Mouse (Mus musculus): ENCODE data around the gene Kcnj1.

Gene Kcnj1

DNA sequence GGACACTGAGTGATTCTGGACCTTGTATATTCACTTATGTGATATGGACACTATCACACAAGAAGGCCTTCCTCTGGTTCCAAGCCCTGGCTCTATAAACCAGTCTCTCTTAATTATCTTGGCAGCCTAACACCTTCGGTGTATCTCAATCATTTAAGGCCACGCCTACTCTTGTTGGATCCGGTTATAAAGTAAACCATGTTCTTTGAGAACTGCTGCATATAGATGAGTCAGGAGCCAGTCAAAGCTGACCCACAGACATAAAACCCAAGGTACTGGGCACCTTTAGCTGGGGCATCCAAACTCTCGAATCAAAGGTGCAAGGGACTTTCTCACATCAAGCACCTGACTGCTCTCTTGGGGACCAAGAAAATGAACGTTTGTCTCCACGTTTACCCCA, at the start of gene Kcnj1:
TSS of gene Kcnj1 (plus strand) at position 292 of the 400 bp plus-strand sequence.
- in situ Hi-C loops (cut with MseI, MboI) = no loop called here

GRCm38 (mm10) chr9:32323610-32324009, 48.7 kb upstream of the Kcnj1 start:
- in situ Hi-C loops (cut with MseI, MboI) = no loop called here

GRCm38 (mm10) chr9:32328777-32329176, 43.5 kb upstream of the Kcnj1 start:
- in situ Hi-C loops (cut with MseI, MboI) = no loop called here

DNA sequence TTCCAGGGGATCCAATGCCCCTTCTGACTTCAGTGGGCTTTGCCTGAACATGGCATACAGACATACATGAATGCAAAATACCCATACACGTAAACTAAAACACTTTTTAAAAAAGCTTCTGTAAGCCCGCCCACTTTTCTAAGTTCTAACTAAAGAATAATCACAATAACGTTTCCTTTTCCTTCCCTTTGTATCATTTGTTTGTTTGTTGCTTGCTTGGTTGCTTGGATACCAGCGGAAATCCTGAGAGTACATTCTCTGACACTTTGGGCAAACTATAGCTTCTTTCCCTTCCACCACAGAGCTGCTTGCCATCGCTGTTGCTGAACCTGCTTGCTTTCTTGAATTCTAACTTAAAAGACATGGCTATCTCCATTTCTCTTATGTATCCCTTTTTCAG, 41.1 kb upstream of the Kcnj1 start:
- in situ Hi-C loops (cut with MseI, MboI) = no loop called here

DNA sequence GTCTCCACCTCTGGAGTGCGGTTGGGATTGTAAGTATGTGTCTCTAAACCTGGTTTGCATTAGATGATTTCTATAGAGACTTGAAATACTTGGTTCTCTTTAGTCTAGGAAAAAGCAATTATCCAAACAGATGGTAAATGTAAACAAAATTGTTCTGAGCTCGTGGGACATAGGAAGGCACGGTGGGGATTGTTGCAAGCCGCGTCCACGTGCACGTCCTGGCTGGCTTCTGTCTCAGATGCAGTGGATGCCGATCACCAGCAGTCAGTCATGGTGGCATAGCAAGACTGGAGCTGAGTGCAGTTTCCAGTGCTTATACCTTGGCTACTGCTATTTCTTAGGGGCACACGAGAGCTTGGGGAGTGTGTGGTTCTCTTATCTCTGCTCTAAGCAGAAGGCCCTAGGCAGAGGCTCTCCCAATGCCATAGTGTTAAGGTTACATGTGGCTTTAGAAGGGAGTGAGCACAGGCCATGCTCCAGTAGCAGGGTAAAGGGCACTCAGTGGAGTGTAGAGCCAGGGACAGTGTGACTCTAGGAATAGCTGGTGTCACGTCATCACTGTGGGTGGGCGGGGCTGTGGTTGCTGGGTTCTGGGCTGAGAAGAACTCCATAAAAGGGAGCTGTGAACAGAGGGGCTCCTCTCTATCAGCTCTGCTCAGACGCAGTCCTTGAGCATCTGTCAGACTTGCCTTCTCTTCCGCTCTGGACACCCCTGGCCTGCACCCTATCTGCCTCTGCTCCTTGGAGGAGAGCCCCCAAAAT, 36.7 kb upstream of the Kcnj1 start:
- in situ Hi-C loops (cut with MseI, MboI) = no loop called here

GRCm38 (mm10) chr9:32340831-32341230, 31.5 kb upstream of the Kcnj1 start:
- in situ Hi-C loops (cut with MseI, MboI) = no loop called here

- in situ Hi-C loops (cut with MseI, MboI) = no loop called here
Measured at GRCm38 (mm10) chr9:32342929-32343328, 29.4 kb upstream of the Kcnj1 start.

- in situ Hi-C loops (cut with MseI, MboI) = no loop called here
Measured at GRCm38 (mm10) chr9:32344051-32344450, 28.2 kb upstream of the Kcnj1 start, which contains the start of gene Kcnj5. Kcnj5 (minus strand) TSS chr9:32344350.

- in situ Hi-C loops (cut with MseI, MboI) = no loop called here
Measured at GRCm38 (mm10) chr9:32344489-32344888, 27.8 kb upstream of the Kcnj1 start.

DNA sequence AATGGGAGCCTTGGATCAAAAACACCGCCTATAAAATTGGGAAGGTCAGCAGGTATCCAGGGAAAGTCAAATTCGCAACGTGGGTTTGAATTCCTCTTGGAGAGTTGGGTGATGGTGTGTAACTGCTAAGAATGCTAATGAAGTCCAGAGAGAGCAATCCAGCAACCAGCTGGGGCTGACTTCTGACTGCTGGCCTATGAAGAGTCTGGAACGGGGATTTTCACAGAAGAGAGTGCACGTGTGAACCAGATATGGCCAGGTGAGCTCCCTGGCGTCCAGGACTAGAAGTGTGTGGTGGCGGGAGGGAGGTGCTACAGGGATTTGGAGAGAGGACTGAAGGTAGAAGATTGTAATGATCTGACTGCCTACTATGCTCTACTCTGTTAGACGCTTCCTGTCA, 24.2 kb upstream of the Kcnj1 start:
- in situ Hi-C loops (cut with MseI, MboI) = loop anchor here (5.0 kb wide), 2 partner anchors 66 to 76 kb away; no protein-coding TSS in a partner anchor

DNA sequence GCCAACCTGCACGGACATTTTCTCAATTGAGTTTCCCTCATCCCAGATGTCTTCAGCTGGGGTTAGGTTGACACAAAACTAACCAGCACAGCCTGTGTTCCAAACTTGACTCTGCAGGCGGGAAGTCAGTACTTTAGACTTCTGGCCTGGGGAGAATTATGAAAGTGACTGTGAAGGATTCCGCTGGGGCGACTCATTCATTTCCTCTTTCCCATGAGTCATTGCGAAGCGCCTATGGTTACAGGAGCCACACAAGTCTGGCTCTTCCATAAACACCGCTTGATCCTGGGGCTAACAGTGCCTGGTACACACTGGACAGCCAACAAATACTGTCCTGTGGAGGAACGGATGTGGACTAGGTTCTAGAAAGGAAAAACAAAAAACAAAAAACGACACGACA, 22.9 kb upstream of the Kcnj1 start:
- in situ Hi-C loops (cut with MseI, MboI) = loop anchor here (5.0 kb wide), 2 partner anchors 67 to 77 kb away; no protein-coding TSS in a partner anchor

DNA sequence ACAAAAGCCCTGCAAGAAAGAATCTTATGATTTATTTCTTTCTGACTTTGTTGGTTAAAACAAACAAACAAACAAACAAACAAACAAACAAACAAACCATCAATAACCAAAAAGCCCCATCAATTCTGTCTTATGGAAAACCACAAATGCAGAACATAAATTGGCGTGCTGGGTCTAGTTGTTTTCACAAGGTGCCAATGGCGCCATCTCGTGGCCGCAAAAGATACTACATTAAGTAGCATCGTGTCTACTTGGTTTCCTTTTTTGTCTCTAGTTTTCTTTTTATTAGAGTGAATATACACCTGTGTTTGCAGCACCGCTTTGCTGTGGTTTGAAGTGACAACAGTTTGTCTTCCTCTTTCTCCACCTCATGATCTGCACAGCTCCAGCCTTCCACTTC, 22.0 kb upstream of the Kcnj1 start:
- in situ Hi-C loops (cut with MseI, MboI) = no loop called here

- in situ Hi-C loops (cut with MseI, MboI) = no loop called here
Measured at GRCm38 (mm10) chr9:32360770-32361169, 11.5 kb upstream of the Kcnj1 start.

GRCm38 (mm10) chr9:32368812-32369211, 3.5 kb upstream of the Kcnj1 start:
- in situ Hi-C loops (cut with MseI, MboI) = no loop called here

DNA sequence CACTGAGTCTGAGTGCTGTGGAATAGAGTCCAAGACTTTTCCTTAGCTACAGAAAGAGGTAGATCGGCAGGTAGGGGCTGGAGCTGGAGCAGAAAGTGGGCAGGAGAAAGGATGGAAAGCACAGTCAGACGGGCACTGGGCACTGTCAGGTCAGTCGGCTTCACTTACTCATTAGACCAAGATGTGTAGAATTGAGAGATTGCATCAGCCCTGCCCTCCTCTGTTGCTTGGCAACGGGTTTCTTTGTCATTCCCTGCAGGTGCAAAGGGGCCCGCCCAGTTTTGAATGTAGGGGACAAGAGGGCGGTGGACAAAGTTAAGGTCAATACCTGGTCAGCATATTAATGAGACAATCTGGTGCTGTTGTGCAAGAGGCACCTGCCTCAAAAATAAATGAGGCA, 2.9 kb upstream of the Kcnj1 start:
- in situ Hi-C loops (cut with MseI, MboI) = no loop called here

DNA sequence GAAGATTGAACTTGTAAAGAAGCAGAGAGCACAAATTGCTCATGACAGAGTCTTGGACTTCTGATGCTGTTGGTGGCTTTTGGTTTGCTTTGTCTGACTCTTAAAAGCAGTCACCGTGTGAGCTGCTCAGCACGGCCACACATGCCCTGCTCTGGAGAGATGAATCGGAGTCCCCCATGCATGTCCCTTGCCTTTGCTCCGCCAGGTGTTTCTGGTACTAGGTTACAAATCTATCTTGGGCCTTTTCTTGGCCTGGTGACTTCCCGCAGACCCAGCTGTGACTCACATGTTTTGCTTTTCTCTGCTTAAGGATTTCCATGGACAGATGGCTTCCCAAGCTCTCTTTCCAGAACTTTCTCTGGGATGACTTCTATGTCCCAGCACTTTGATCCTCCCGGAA, 1.4 kb downstream of the Kcnj1 start:
- in situ Hi-C loops (cut with MseI, MboI) = no loop called here

DNA sequence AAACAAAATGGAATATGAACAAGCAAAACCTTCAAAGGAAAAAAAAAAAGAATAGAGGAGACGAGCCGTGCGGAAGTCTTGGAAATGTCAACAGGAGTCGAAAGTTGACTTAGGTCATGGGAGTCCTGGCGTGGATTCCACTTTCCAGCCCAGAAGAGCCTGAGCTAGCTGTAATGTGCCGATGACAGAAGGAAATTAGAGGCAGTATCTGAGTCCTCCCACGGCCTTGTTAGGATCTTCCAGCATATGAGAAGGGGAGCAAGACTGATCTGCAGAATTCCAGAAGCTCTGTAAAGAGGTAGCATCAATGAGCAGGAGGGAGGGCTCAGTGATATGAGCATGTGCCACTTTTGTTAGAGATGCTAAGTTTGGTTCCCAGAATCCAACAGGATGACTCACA, 3.7 kb downstream of the Kcnj1 start:
- in situ Hi-C loops (cut with MseI, MboI) = no loop called here

DNA sequence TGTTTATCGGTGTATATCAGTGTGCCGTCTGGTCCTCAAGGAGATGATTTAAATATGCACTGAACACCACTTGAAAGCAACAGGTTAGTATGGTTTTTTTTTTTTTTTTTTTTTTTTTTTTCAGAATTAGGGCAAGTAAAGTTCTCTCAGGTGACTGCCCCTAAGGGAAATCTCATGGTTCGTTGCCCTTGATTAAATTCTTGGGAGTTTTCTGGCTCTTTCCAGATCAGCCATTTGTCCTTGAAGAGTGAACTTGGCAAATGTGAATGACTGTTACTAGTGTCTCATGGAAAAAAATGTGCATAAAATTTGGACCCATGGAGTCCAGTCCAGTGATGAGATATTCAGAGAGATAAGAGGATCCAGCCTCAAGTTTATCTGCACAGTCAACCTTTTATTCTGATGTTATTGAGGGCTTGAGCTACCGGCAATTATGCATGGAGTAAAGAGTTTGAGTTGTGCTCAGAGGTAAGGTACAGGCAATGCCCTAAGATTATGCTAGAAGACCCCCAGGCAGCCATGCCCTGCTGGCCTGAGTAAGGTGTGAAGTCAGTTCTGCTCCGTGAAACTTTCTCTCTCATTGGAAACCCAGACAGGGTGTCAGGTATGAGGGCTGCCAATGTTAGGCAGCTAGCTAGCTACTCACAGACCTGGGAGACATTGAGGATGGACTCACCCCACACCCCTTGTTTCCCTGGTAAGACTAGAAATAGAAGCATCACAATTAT, 4.7 kb downstream of the Kcnj1 start:
- in situ Hi-C loops (cut with MseI, MboI) = no loop called here

GRCm38 (mm10) chr9:32384906-32385305, 12.6 kb downstream of the Kcnj1 start:
- in situ Hi-C loops (cut with MseI, MboI) = no loop called here

DNA sequence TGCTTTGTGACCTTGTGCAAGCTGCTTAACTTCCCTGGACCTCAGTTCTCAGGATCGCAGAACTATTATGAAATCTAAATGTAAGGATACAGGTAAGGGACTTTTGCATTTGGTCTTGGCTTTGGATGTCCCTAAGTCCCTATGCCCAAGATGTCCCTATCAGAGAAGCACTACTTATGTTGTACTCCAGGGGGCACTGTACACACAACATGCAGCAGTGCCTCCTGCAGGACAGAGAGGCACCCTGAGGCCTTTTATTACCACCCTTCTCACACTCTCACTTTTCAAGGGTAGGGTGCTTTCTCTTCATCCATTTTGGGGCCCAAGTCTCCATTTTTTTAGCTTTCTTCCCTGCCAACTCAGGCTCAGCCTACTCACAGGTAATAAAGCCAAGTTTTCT, 15.8 kb downstream of the Kcnj1 start:
- in situ Hi-C loops (cut with MseI, MboI) = no loop called here

DNA sequence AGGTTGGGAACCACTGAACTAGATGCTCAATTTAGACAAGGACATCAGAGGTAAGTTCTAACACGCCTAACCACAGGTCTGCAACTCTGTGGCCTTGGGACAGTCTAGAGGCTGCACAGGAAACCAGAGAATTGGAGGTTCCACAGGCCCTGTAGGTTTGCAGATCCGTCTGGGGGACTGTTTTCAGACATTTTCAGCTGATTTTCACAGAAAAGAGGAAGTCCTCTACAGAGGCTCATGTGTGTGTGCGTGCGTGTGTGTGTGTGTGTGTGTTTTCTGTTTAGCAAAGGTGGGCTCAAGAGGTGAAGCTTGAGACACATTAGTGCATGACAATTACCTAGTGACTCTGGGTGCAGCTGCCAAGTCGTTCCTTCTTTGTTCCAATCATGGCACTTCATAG, 18.8 kb downstream of the Kcnj1 start:
- in situ Hi-C loops (cut with MseI, MboI) = no loop called here

DNA sequence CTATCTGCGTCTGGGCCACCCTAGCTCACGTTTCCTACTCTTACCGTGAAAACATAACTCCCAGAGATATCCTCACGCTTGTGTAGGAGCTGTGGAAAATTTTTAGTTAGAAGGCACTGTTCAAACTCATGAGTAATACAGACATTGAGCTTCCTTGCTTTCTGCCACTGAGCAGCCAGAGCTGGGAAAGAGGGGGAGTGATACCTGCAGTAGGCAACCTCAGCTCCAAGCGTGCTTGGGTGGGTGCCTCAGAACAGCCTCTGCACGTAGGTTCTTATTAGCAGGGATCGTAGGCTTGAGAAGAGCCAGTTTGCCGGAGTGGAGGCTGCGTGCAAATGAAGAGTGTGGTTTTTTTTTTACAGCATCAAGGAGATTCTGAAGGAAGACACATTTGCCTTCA, 19.4 kb downstream of the Kcnj1 start:
- in situ Hi-C loops (cut with MseI, MboI) = no loop called here

DNA sequence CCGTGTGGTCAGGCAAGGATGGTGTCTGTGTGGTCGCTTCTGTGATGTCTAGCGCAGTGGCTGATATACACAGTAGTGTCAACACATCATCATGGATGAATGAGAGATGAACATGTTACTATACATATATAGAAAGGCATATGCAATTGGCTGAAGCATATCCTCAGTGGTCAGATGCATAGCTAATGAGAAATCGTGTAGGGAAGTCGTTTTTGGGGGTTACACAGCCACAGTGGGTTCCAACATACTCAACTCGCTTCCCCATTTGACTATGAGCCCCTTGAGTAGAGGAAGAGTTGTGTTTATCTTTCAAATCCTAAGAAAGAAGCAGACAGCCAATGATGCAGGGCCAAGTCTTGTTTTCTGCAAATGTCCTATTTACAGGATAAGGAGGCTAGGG, 20.4 kb downstream of the Kcnj1 start:
- in situ Hi-C loops (cut with MseI, MboI) = no loop called here

Data from mouse trophoblast stem cell (cell line).